Mouse (Mus musculus): ENCODE measurements around the gene Fam3a. TPM values are rescaled to one million over a fixed set of nuclear protein-coding genes. Genes with fewer than 3 reads are reported as not detected.
A peak's percentile ranks its signal among the peaks of the same experiment; 100 is the strongest.
"Not testable (repeated sequence)": the region's sequence is repeated elsewhere in the genome, so short reads cannot be mapped to it uniquely, and the experiment has no call there.

Gene Fam3a
- 10 to 100 TPM; 26.7 to 27.1 TPM for total RNA-seq (2021)
- long read RNA-seq, experiment 1, transcript Fam3a-206 (9 exons, 1,899 nt): major isoform, 14 of 23 reads
- long read RNA-seq, experiment 1, partial matches to known transcripts: 1 of 23 reads
- long read RNA-seq, experiment 1, other reads (novel, unspliced or antisense): 8 of 23 reads
- long read RNA-seq, experiment 2, transcript Fam3a-206 (9 exons, 1,899 nt): major isoform, 34 of 51 reads
- long read RNA-seq, experiment 2, partial matches to known transcripts: 2 of 51 reads
- long read RNA-seq, experiment 2, other reads (novel, unspliced or antisense): 15 of 51 reads

- DNase-seq (ENCODE audit: low spot score in 2 of 2): peak; percentile 60 to 65
These were observed at the start of gene Fam3a, which contains the start of gene Ikbkg for GRCm38 (mm10) chrX:74392535-74393443. Fam3a (minus strand) TSS chrX:74393272. Ikbkg (plus strand) TSS chrX:74393290.

- peak; percentile 48 to 56 for DNase-seq (ENCODE audit: low spot score in 2 of 2)
These were observed 36.3 kb upstream of the Fam3a start for GRCm38 (mm10) chrX:74429290-74429821.

- peak; percentile 80 for DNase-seq (ENCODE audit: low spot score in 2 of 2)
These were observed 35.8 kb upstream of the Fam3a start, which contains the start of gene G6pdx for GRCm38 (mm10) chrX:74428826-74429276. G6pdx (minus strand) TSS chrX:74429194.

GRCm38 (mm10) chrX:74428146-74428825, 35.2 kb upstream of the Fam3a start:
- no peak for DNase-seq (ENCODE audit: low spot score in 2 of 2)

- DNase-seq (ENCODE audit: low spot score in 2 of 2): no peak
These were observed 34.0 kb upstream of the Fam3a start for GRCm38 (mm10) chrX:74427116-74427515.

GRCm38 (mm10) chrX:74426256-74426655, 33.2 kb upstream of the Fam3a start:
- no peak for DNase-seq (ENCODE audit: low spot score in 2 of 2)

- DNase-seq (ENCODE audit: low spot score in 2 of 2): peak; percentile 39 to 64
These were observed 32.1 kb upstream of the Fam3a start for GRCm38 (mm10) chrX:74425195-74425594.

- DNase-seq (ENCODE audit: low spot score in 2 of 2): no peak
These were observed 31.4 kb upstream of the Fam3a start for GRCm38 (mm10) chrX:74424443-74424842.

GRCm38 (mm10) chrX:74413377-74413776, 20.3 kb upstream of the Fam3a start:
- peak in 1 of 2 experiments; percentile 39 for DNase-seq (ENCODE audit: low spot score in 2 of 2)

- no peak for DNase-seq (ENCODE audit: low spot score in 2 of 2)
These were observed 15.3 kb upstream of the Fam3a start for GRCm38 (mm10) chrX:74408340-74408739.

GRCm38 (mm10) chrX:74400136-74400535, 7.1 kb upstream of the Fam3a start:
- no peak for DNase-seq (ENCODE audit: low spot score in 2 of 2)

- no peak for DNase-seq (ENCODE audit: low spot score in 2 of 2)
These were observed 4.9 kb downstream of the Fam3a start for GRCm38 (mm10) chrX:74388153-74388552.

- no peak for DNase-seq (ENCODE audit: low spot score in 2 of 2)
These were observed 8.6 kb downstream of the Fam3a start for GRCm38 (mm10) chrX:74384451-74384850.

GRCm38 (mm10) chrX:74372888-74373549, 20.1 kb downstream of the Fam3a start, which contains the start of the genes Ubl4a and Slc10a3:
Ubl4a (minus strand) TSS chrX:74373218.
Slc10a3 (minus strand) TSS chrX:74373349.
- peak; percentile 72 to 73 for DNase-seq (ENCODE audit: low spot score in 2 of 2)

- DNase-seq (ENCODE audit: low spot score in 2 of 2): peak; percentile 70 to 73
These were observed 24.7 kb downstream of the Fam3a start for GRCm38 (mm10) chrX:74368209-74368909.

GRCm38 (mm10) chrX:74367512-74367911, 25.6 kb downstream of the Fam3a start:
- DNase-seq (ENCODE audit: low spot score in 2 of 2): no peak

- no peak for DNase-seq (ENCODE audit: low spot score in 2 of 2)
These were observed 33.9 kb downstream of the Fam3a start for GRCm38 (mm10) chrX:74359171-74359570.

- not testable (repeated sequence) for DNase-seq (ENCODE audit: low spot score in 2 of 2)
These were observed 36.0 kb downstream of the Fam3a start for GRCm38 (mm10) chrX:74357069-74357468.

- DNase-seq (ENCODE audit: low spot score in 2 of 2): peak; percentile 69 to 72
These were observed 39.7 kb downstream of the Fam3a start, which contains the start of gene Lage3 for GRCm38 (mm10) chrX:74353467-74353770. Lage3 (minus strand) TSS chrX:74353618.

Measured in adrenal gland, adult 18-20 months (tissue).